Mouse (Mus musculus): Measurements from ENCODE around the gene Tcta. TPM values are rescaled to one million over a fixed set of nuclear protein-coding genes. Genes with fewer than 3 reads are reported as not detected.

Tcta gene
- polyA plus RNA-seq, 1 experiment: 10.5 TPM

- H3K27ac ChIP-seq (ENCODE audit: insufficient read depth, low read depth, low read length): no peak overlapping the region
- H3K4me3 ChIP-seq (ENCODE audit: insufficient read depth, low read length): no peak overlapping the region
- H3K4me1 ChIP-seq (ENCODE audit: control insufficient read depth, insufficient read depth, low read length): peaks cover 5% of the 10 kb centered on the region
- no peak for TF ChIP-seq POLR2A (IDR thresholded peaks at IDR 0.05; ENCODE audit: borderline replicate concordance, low read depth, low read length)
- TF ChIP-seq CTCF (IDR thresholded peaks at IDR 0.05; ENCODE audit: low read depth, low read length): no peak
Observed at GRCm38 (mm10) chr9:108318462-108318861, 12.5 kb upstream of the Tcta start.

- Histone ChIP-seq H3K27ac (ENCODE audit: insufficient read depth, low read depth, low read length) (no peak overlapping the region), H3K4me1 (ENCODE audit: control insufficient read depth, insufficient read depth, low read length) (peaks cover 5% of the 10 kb centered on the region), H3K4me3 (ENCODE audit: insufficient read depth, low read length) (no peak overlapping the region)
- TF ChIP-seq POLR2A (IDR thresholded peaks at IDR 0.05; ENCODE audit: borderline replicate concordance, low read depth, low read length) (no peak), CTCF (IDR thresholded peaks at IDR 0.05; ENCODE audit: low read depth, low read length) (no peak)
Observed at GRCm38 (mm10) chr9:108317572-108317971, 11.6 kb upstream of the Tcta start.

- no peak for TF ChIP-seq CTCF (IDR thresholded peaks at IDR 0.05; ENCODE audit: low read depth, low read length)
- no peak for TF ChIP-seq POLR2A (IDR thresholded peaks at IDR 0.05; ENCODE audit: borderline replicate concordance, low read depth, low read length)
- Histone ChIP-seq H3K4me1 (ENCODE audit: control insufficient read depth, insufficient read depth, low read length) (peaks cover 26% of the 10 kb centered on the region), H3K4me3 (ENCODE audit: insufficient read depth, low read length) (peak overlapping the region; percentile 46), H3K27ac (ENCODE audit: insufficient read depth, low read depth, low read length) (no peak overlapping the region)
Observed at GRCm38 (mm10) chr9:108308141-108308540, 2.2 kb upstream of the Tcta start.

GRCm38 (mm10) chr9:108307021-108307807, 1.3 kb upstream of the Tcta start:
- TF ChIP-seq POLR2A (IDR thresholded peaks at IDR 0.05; ENCODE audit: borderline replicate concordance, low read depth, low read length) (no peak), CTCF (IDR thresholded peaks at IDR 0.05; ENCODE audit: low read depth, low read length) (no peak)
- Histone ChIP-seq H3K4me3 (ENCODE audit: insufficient read depth, low read length) (peak overlapping the region; percentile 94), H3K27ac (ENCODE audit: insufficient read depth, low read depth, low read length) (peak overlapping the region; percentile 99), H3K4me1 (ENCODE audit: control insufficient read depth, insufficient read depth, low read length) (peaks cover 26% of the 10 kb centered on the region)

- TF ChIP-seq POLR2A (IDR thresholded peaks at IDR 0.05; ENCODE audit: borderline replicate concordance, low read depth, low read length) (no peak), CTCF (IDR thresholded peaks at IDR 0.05; ENCODE audit: low read depth, low read length) (no peak)
- Histone ChIP-seq H3K4me1 (ENCODE audit: control insufficient read depth, insufficient read depth, low read length) (peaks cover 21% of the 10 kb centered on the region), H3K4me3 (ENCODE audit: insufficient read depth, low read length) (peak overlapping the region; percentile 94), H3K27ac (ENCODE audit: insufficient read depth, low read depth, low read length) (peak overlapping the region; percentile 99)
Observed at GRCm38 (mm10) chr9:108306571-108306980, 616 bp upstream of the Tcta start.

DNA sequence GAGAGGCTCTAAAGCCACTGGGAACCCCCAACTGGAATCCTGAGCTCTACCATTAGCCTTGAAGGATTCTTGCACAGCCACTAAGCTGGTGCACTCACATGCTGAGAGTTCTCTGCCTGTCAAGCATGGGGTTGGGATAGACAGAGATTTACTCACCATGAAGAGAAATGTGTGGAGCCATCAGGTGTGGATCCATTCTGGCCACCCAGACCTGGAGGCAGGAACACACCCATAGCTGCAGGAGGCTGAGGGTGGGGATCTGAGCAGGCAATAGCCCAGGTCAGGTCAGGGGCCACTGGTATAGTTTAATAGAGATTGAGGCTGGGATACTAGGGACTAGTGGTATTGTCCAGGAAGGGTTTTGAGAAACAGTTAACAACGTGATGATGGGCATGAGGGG, 790 bp downstream of the Tcta start:
- TF ChIP-seq CTCF (IDR thresholded peaks at IDR 0.05; ENCODE audit: low read depth, low read length) (no peak), POLR2A (IDR thresholded peaks at IDR 0.05; ENCODE audit: borderline replicate concordance, low read depth, low read length) (no peak)
- Histone ChIP-seq H3K27ac (ENCODE audit: insufficient read depth, low read depth, low read length) (peak overlapping the region; percentile 80), H3K4me3 (ENCODE audit: insufficient read depth, low read length) (peak overlapping the region; percentile 90), H3K4me1 (ENCODE audit: control insufficient read depth, insufficient read depth, low read length) (peaks cover 15% of the 10 kb centered on the region)

DNA sequence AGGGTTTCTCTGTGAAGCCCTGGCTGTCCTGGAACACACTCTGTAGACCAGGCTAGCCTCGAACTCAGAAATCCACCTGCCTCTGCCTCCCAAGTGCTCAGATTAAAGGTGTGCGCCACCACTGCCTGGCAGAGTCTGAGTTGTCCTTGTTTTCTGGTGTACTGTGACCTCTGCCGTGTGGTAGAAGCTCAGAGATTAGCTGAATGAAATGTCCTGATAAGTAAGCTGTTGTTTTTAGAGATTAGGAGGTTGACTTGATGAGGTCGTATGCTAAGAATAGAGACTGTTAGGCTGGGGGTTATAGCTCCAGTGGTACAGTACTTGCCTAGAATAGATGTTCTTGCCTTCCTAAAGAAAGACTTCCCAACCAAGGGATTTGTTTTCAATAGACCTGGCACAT, 1.2 kb downstream of the Tcta start:
- Histone ChIP-seq H3K27ac (ENCODE audit: insufficient read depth, low read depth, low read length) (no peak overlapping the region), H3K4me1 (ENCODE audit: control insufficient read depth, insufficient read depth, low read length) (peaks cover 15% of the 10 kb centered on the region), H3K4me3 (ENCODE audit: insufficient read depth, low read length) (peak overlapping the region; percentile 90)
- TF ChIP-seq CTCF (IDR thresholded peaks at IDR 0.05; ENCODE audit: low read depth, low read length): no peak
- TF ChIP-seq POLR2A (IDR thresholded peaks at IDR 0.05; ENCODE audit: borderline replicate concordance, low read depth, low read length): no peak

DNA sequence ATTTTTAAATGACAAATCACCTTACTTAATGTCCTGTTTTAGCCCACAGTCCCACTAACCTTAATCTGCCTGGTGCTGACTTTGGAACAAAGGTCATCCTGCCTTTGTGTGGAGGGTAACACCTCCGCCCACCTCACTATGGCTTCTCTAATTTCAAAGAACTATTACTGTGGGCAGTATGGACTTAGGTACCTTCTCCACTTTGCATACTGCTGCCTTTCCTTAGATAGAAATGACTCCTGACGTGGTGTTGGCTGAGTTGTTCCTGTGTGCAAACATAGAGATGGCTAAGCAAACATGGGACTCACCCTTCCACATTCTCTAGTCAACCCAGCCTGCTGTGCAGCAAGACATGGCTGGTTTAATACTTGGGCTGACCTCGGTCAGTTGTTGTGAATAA, 4.1 kb downstream of the Tcta start:
- Histone ChIP-seq H3K4me3 (ENCODE audit: insufficient read depth, low read length) (no peak overlapping the region), H3K4me1 (ENCODE audit: control insufficient read depth, insufficient read depth, low read length) (peaks cover 8% of the 10 kb centered on the region; the same call in 1 of the 2 replicates), H3K27ac (ENCODE audit: insufficient read depth, low read depth, low read length) (no peak overlapping the region)
- TF ChIP-seq CTCF (IDR thresholded peaks at IDR 0.05; ENCODE audit: low read depth, low read length): no peak
- TF ChIP-seq POLR2A (IDR thresholded peaks at IDR 0.05; ENCODE audit: borderline replicate concordance, low read depth, low read length): no peak

GRCm38 (mm10) chr9:108296453-108297355, 9.3 kb downstream of the Tcta start, which contains the start of gene Amt:
Gene Amt, plus strand, starts transcription at chr9:108296853.
- Histone ChIP-seq H3K4me1 (ENCODE audit: control insufficient read depth, insufficient read depth, low read length) (no peaks in the 10 kb centered on the region), H3K27ac (ENCODE audit: insufficient read depth, low read depth, low read length) (no peak within 1 kb of the TSS), H3K4me3 (ENCODE audit: insufficient read depth, low read length) (no peak within 1 kb of the TSS)
- TF ChIP-seq POLR2A (IDR thresholded peaks at IDR 0.05; ENCODE audit: borderline replicate concordance, low read depth, low read length) (no peak), CTCF (IDR thresholded peaks at IDR 0.05; ENCODE audit: low read depth, low read length) (no peak)

Data from bone marrow macrophage, adult 2 months (primary cell).